Mouse (Mus musculus): ENCODE data around the gene Acad11. TPM values are rescaled to one million over a fixed set of nuclear protein-coding genes. Genes with fewer than 3 reads are reported as not detected.
A peak's percentile ranks its signal among the peaks of the same experiment; 100 is the strongest.

Acad11 gene
- polyA plus RNA-seq, 1 experiment, result 40.5 TPM

GRCm38 (mm10) chr9:104088555-104088954 lies 25.4 kb downstream of the Acad11 start:
- Histone ChIP-seq H3K4me1 (ENCODE audit: control insufficient read depth, insufficient read depth, low read length) (peaks cover 7% of the 10 kb centered on the region), H3K36me3 (ENCODE audit: control insufficient read depth, insufficient read depth, low read length, poor library complexity, severe bottlenecking) (no peaks in the 10 kb centered on the region; the same call in 1 of the 2 replicates), H3K9me3 (replicated peaks; ENCODE audit: control insufficient read depth, insufficient read depth, low read length, poor library complexity, severe bottlenecking) (no peaks in the 10 kb centered on the region), H3K27me3 (ENCODE audit: control insufficient read depth, insufficient read depth, low read length, poor library complexity, severe bottlenecking) (no peaks in the 10 kb centered on the region), H3K27ac (ENCODE audit: insufficient read depth, low read length) (no peak overlapping the region), H3K9ac (ENCODE audit: low read depth, poor library complexity, severe bottlenecking) (no peak overlapping the region), H3K4me3 (ENCODE audit: low read depth, low read length) (no peak overlapping the region)
- TF ChIP-seq EP300 (IDR thresholded peaks at IDR 0.05; ENCODE audit: insufficient read depth, low read depth, low read length) (no peak), CTCF (IDR thresholded peaks at IDR 0.05; ENCODE audit: low read depth, low read length) (no peak), POLR2A (IDR thresholded peaks at IDR 0.05; ENCODE audit: insufficient read depth, low read length) (no peak)

GRCm38 (mm10) chr9:104092945-104093344 lies 29.8 kb downstream of the Acad11 start:
- no peak for TF ChIP-seq EP300 (IDR thresholded peaks at IDR 0.05; ENCODE audit: insufficient read depth, low read depth, low read length)
- TF ChIP-seq POLR2A (IDR thresholded peaks at IDR 0.05; ENCODE audit: insufficient read depth, low read length), result no peak
- no peak for TF ChIP-seq CTCF (IDR thresholded peaks at IDR 0.05; ENCODE audit: low read depth, low read length)

GRCm38 (mm10) chr9:104098256-104098655 lies 35.1 kb downstream of the Acad11 start:
- Histone ChIP-seq H3K36me3 (ENCODE audit: control insufficient read depth, insufficient read depth, low read length, poor library complexity, severe bottlenecking) (no peaks in the 10 kb centered on the region), H3K27me3 (ENCODE audit: control insufficient read depth, insufficient read depth, low read length, poor library complexity, severe bottlenecking) (no peaks in the 10 kb centered on the region), H3K27ac (ENCODE audit: insufficient read depth, low read length) (no peak overlapping the region), H3K4me1 (ENCODE audit: control insufficient read depth, insufficient read depth, low read length) (peaks cover 10% of the 10 kb centered on the region), H3K9me3 (replicated peaks; ENCODE audit: control insufficient read depth, insufficient read depth, low read length, poor library complexity, severe bottlenecking) (no peaks in the 10 kb centered on the region), H3K4me3 (ENCODE audit: low read depth, low read length) (no peak overlapping the region), H3K9ac (ENCODE audit: low read depth, poor library complexity, severe bottlenecking) (no peak overlapping the region)
- TF ChIP-seq CTCF (IDR thresholded peaks at IDR 0.05; ENCODE audit: low read depth, low read length), result no peak
- TF ChIP-seq EP300 (IDR thresholded peaks at IDR 0.05; ENCODE audit: insufficient read depth, low read depth, low read length), result no peak
- TF ChIP-seq POLR2A (IDR thresholded peaks at IDR 0.05; ENCODE audit: insufficient read depth, low read length), result no peak

More at GRCm38 (mm10) chr9:104092945-104093344, 29.8 kb downstream of the Acad11 start:
- Histone ChIP-seq H3K27ac (ENCODE audit: insufficient read depth, low read length) (no peak overlapping the region), H3K36me3 (ENCODE audit: control insufficient read depth, insufficient read depth, low read length, poor library complexity, severe bottlenecking) (no peaks in the 10 kb centered on the region), H3K4me1 (ENCODE audit: control insufficient read depth, insufficient read depth, low read length) (no peaks in the 10 kb centered on the region), H3K27me3 (ENCODE audit: control insufficient read depth, insufficient read depth, low read length, poor library complexity, severe bottlenecking) (no peaks in the 10 kb centered on the region), H3K9me3 (replicated peaks; ENCODE audit: control insufficient read depth, insufficient read depth, low read length, poor library complexity, severe bottlenecking) (no peaks in the 10 kb centered on the region), H3K9ac (ENCODE audit: low read depth, poor library complexity, severe bottlenecking) (no peak overlapping the region), H3K4me3 (ENCODE audit: low read depth, low read length) (no peak overlapping the region)

GRCm38 (mm10) chr9:104099060-104099459 lies 35.9 kb downstream of the Acad11 start:
- H3K9me3 ChIP-seq (replicated peaks; ENCODE audit: control insufficient read depth, insufficient read depth, low read length, poor library complexity, severe bottlenecking), result no peaks in the 10 kb centered on the region
- H3K4me1 ChIP-seq (ENCODE audit: control insufficient read depth, insufficient read depth, low read length), result peaks cover 14% of the 10 kb centered on the region
- TF ChIP-seq CTCF (IDR thresholded peaks at IDR 0.05; ENCODE audit: low read depth, low read length), result no peak
- H3K9ac ChIP-seq (ENCODE audit: low read depth, poor library complexity, severe bottlenecking), result no peak overlapping the region
- no peaks in the 10 kb centered on the region for H3K27me3 ChIP-seq (ENCODE audit: control insufficient read depth, insufficient read depth, low read length, poor library complexity, severe bottlenecking)
- H3K4me3 ChIP-seq (ENCODE audit: low read depth, low read length), result peak overlapping the region; percentile 38
- H3K27ac ChIP-seq (ENCODE audit: insufficient read depth, low read length), result no peak overlapping the region
- no peaks in the 10 kb centered on the region for H3K36me3 ChIP-seq (ENCODE audit: control insufficient read depth, insufficient read depth, low read length, poor library complexity, severe bottlenecking)

DNA sequence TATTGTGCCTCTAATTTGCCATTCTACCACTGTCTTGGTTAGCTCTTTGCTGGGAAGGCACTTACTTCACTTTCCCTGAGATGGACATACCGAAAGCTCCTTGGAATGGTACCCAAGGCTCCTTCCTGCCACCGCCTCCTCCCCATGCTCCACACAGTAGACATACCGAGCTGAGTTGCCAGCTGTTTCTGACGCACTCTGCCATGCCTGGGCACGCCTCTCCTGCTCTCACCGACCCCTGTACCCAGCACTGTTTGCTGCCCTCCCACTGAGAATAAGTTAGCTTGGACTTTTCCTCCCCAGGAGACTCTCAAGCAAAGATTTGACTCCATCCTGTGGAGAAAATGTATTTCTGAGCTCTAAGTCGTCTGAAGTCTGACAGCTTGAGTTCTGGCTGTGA lies 37.6 kb downstream of the Acad11 start:
- no peaks in the 10 kb centered on the region for H3K27me3 ChIP-seq (ENCODE audit: control insufficient read depth, insufficient read depth, low read length, poor library complexity, severe bottlenecking)
- H3K9me3 ChIP-seq (replicated peaks; ENCODE audit: control insufficient read depth, insufficient read depth, low read length, poor library complexity, severe bottlenecking), result no peaks in the 10 kb centered on the region
- no peak for TF ChIP-seq EP300 (IDR thresholded peaks at IDR 0.05; ENCODE audit: insufficient read depth, low read depth, low read length)
- no peak for TF ChIP-seq CTCF (IDR thresholded peaks at IDR 0.05; ENCODE audit: low read depth, low read length)
- no peak for TF ChIP-seq POLR2A (IDR thresholded peaks at IDR 0.05; ENCODE audit: insufficient read depth, low read length)
- H3K4me1 ChIP-seq (ENCODE audit: control insufficient read depth, insufficient read depth, low read length), result peaks cover 14% of the 10 kb centered on the region
- no peak overlapping the region for H3K27ac ChIP-seq (ENCODE audit: insufficient read depth, low read length)
- no peaks in the 10 kb centered on the region for H3K36me3 ChIP-seq (ENCODE audit: control insufficient read depth, insufficient read depth, low read length, poor library complexity, severe bottlenecking)
- H3K9ac ChIP-seq (ENCODE audit: low read depth, poor library complexity, severe bottlenecking), result no peak overlapping the region
- H3K4me3 ChIP-seq (ENCODE audit: low read depth, low read length), result no peak overlapping the region

GRCm38 (mm10) chr9:104101458-104101857 lies 38.3 kb downstream of the Acad11 start:
- no peak overlapping the region for H3K4me3 ChIP-seq (ENCODE audit: low read depth, low read length)
- no peaks in the 10 kb centered on the region for H3K27me3 ChIP-seq (ENCODE audit: control insufficient read depth, insufficient read depth, low read length, poor library complexity, severe bottlenecking)
- H3K27ac ChIP-seq (ENCODE audit: insufficient read depth, low read length), result no peak overlapping the region
- no peak overlapping the region for H3K9ac ChIP-seq (ENCODE audit: low read depth, poor library complexity, severe bottlenecking)
- no peaks in the 10 kb centered on the region for H3K9me3 ChIP-seq (replicated peaks; ENCODE audit: control insufficient read depth, insufficient read depth, low read length, poor library complexity, severe bottlenecking)
- peaks cover 14% of the 10 kb centered on the region for H3K4me1 ChIP-seq (ENCODE audit: control insufficient read depth, insufficient read depth, low read length)
- no peaks in the 10 kb centered on the region for H3K36me3 ChIP-seq (ENCODE audit: control insufficient read depth, insufficient read depth, low read length, poor library complexity, severe bottlenecking)
- no peak for TF ChIP-seq EP300 (IDR thresholded peaks at IDR 0.05; ENCODE audit: insufficient read depth, low read depth, low read length)
- no peak for TF ChIP-seq CTCF (IDR thresholded peaks at IDR 0.05; ENCODE audit: low read depth, low read length)
- no peak for TF ChIP-seq POLR2A (IDR thresholded peaks at IDR 0.05; ENCODE audit: insufficient read depth, low read length)

All from ES-Bruce4 (cell line).